Mouse (Mus musculus) brown adipose tissue, adult 24 weeks (tissue): Measurements from ENCODE around the gene Trex2. TPM values are rescaled to one million over a fixed set of nuclear protein-coding genes. Genes with fewer than 3 reads are reported as not detected.
"Not testable (repeated sequence)": the region's sequence is repeated elsewhere in the genome, so short reads cannot be mapped to it uniquely, and the experiment has no call there.

Experiments
- H3K27ac ChIP-seq: fragments of 200-500 bp; replicated peaks from 2 replicates; pipeline ENCODE4 v1.5.1; 2012; ENCODE audit warnings: low read depth, mild to moderate bottlenecking, low read length
- H3K4me1 ChIP-seq: fragments of 200-500 bp; 2 replicates; pipeline ENCODE4 v1.6.1; 2012; ENCODE audit warnings: low read length, mixed read lengths; ENCODE audit not compliant: control insufficient read depth, insufficient read depth, insufficient read length
- H3K4me3 ChIP-seq: fragments of 200-500 bp; 2 replicates; pipeline ENCODE4 v1.5.1; 2012; ENCODE audit warnings: low read depth, mild to moderate bottlenecking, low read length, moderate library complexity; ENCODE audit not compliant: insufficient read depth
- polyA plus RNA-seq: library from polyadenylated mRNA; stranded (reverse); fragments of >200 nt; gene quantifications from 2 replicates; pipeline ENCODE4 v1.2.4, GENCODE M21; 2012; ENCODE audit not compliant: missing spikeins, insufficient read depth, insufficient read length

The Trex2 gene
- polyA plus RNA-seq, 1 experiment = not detected

DNA sequence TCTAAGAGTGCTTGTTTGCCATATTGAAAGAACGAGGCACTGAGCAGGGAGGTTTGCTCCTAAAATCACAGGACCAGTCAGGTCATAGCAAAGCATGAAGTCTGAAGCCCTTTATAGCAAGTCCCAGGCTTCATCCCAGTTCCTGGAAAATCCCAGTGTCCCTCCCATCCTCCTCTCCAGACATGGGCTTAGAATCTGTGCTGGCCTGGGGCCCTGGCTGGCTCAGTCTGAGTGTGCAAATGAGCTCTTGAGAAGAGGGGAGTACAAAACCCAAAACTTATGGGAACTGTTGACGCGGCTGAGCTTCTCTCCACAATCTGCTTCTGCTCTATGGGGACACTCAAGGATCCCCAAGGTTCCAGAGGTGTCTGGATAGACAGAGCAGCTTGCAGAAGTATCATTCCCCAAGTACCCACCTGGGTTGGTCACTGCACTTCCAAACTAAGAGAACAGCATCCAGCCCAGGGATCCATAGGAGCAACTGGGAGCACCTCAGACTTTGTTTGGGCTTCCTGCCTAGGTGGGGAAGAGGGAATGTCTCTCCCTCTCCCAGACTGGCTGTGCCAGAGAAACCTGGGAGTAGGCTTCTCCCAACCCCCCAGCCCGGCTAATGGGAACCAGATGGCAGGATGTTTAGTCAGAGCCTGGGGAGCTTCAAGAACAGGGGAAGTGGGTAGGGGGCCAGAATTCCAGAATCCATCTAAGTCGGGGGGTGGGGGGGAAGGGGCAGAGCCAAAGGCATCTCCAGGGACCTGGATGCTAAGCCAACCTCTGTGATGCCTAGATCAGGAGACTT is 32.5 kb upstream of the Trex2 start:
- H3K4me3 ChIP-seq = no peak overlapping the region
- peaks cover 2% of the 10 kb centered on the region; the same call in 1 of the 2 replicates for H3K4me1 ChIP-seq
- H3K27ac ChIP-seq = peak overlapping the region; percentile 63; the same call in 1 of the 2 replicates

DNA sequence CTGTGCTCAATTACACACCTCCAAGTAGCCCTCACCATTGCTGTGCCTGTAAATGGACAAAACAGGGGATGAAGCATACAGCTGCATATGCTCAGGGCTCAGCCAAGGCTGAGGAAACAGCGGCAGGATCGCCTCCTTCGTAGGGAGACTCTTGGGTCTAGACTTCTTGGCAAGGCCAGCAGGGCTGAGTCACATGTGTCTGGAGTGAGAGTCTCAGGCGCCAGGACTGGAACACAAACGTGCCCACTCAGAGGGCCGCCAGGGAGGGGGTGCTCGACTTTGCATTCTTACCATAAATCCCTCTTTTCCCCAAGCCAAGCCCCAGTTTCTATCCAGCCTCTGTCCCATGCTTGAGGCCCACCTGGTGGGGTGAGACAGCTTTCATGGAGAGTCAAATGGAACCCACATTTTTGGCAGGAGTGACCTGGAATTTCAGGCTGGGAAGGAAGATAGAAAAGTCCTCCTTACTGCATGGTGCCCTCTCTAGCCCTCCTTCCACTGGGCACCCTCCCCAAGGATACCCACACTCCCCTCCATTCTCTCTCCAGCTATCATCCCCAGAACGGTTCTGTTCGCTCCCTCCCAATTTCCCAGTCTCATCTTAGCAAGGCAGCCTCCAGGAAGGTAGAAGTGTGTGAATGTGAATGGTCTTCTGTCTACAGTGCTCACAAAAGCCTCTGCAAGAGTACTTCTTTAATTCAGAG is 30.5 kb upstream of the Trex2 start:
- Histone ChIP-seq H3K4me1 (peaks cover 2% of the 10 kb centered on the region; the same call in 1 of the 2 replicates), H3K27ac (no peak overlapping the region), H3K4me3 (no peak overlapping the region)

DNA sequence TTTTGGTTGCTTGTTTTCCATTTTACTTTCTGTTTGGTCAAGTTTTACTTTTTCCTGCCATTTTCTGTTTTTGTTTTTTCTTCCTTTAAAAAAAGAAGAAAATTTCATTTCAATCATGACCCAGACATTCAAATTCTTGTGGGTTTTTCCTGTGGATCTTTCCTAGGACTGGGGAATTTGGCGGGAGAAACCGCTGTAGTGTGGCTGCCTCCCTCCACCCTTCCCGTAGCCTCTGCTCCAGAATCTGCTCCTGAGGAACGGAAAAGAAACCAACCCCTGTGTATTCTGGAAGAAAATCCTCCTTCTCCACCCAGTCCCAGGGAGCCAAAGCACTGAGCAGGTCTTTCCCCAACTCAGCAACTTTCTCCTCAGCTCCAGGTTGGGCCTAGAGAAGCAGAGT is 25.6 kb upstream of the Trex2 start:
- no peak overlapping the region for H3K4me3 ChIP-seq
- H3K4me1 ChIP-seq = no peaks in the 10 kb centered on the region
- H3K27ac ChIP-seq = peak overlapping the region; percentile 60

DNA sequence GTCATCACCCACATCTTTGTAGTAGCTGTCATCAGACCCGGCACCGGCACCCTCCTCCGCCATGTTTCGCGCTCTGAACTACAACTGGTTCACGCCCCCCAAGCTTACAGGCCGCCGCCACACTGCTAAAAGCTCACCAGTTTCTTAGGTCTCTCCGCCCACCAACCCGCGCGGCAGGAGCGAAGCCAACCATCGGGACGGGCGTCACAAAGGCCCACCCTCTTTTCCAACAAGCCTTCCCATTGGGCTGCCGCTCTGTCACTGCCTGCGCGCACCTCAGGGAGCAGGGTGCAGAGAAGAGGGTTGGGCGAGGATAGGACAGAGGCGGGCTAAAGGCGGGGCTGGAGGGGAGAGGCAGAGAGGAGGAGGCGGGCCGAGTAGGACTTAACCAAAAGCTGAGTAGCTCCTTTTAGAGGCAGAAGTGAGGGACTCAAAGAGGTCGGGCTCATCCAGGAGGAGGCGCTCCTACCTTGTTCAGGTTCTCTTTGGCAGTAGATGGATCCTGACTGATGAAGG is 23.8 kb upstream of the Trex2 start, which contains the start of gene Haus7:
Haus7 (minus strand) TSS at position 168 of the 516 bp plus-strand sequence.
- Histone ChIP-seq H3K27ac (peak within 1 kb of the TSS; percentile 10; the same call in 1 of the 2 replicates), H3K4me1 (no peaks in the 10 kb centered on the region), H3K4me3 (peak within 1 kb of the TSS; percentile 76)

DNA sequence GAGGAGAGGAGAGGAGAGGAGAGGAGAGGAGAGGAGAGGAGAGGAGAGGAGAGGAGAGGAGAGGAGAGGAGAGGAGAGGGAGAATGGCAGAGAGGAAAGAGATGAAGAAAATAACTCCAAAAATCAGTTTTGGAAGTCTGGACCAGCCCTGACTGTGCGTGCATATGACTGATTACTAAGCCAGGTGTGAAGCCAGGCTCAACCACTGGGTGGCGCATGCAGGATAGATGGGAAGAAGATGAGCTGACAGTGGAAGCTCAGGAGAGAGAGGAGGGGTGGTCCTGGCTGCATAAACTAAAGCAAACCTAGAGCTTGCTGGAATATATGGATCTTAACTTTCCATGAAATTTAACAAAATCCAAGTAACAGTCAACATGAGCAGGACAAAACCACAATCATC is 16.8 kb upstream of the Trex2 start:
- H3K4me3 ChIP-seq = no peak overlapping the region
- H3K27ac ChIP-seq = no peak overlapping the region
- no peaks in the 10 kb centered on the region for H3K4me1 ChIP-seq

DNA sequence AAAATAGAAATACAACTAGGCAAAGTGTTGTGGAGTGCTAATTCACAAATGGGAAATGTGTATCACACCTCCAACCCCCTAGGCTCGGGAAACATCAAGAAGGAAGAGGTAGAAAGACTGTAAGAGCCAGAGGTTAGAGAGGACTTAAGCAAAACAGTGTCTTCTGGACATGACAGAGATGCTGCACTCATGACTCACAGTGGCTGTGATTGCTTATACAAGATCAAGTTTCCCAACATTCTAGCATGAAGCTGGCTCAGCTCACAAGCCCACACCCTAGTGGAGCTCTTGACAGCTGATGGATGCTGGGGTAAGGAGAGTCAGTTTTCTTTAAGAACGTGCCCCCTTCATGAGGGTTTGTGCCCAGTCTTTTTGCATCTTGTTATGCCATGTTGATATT is 6.3 kb upstream of the Trex2 start:
- H3K4me3 ChIP-seq = no peak overlapping the region
- H3K4me1 ChIP-seq = no peaks in the 10 kb centered on the region; the same call in 1 of the 2 replicates
- H3K27ac ChIP-seq = no peak overlapping the region

DNA sequence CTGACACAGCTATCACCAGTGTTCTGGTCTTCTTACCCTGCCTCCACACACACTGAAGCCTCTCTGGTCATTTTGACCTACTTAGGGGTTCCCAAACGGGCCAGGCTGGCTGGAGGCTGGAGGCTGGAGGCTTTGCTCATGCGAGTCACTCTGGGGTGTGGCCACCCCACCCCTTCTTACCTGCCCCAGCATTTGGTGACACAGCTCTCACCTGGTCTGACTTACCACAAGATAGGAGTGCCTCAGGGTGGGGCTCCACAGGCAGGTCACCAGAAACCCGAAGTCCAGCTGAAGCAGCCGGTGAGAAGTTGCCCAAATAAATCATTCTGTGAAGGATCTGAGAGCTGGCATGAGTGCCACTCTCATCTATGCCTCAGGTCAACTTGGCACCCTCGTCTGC is 2.3 kb downstream of the Trex2 start:
- H3K27ac ChIP-seq = no peak overlapping the region
- no peak overlapping the region for H3K4me3 ChIP-seq
- H3K4me1 ChIP-seq = no peaks in the 10 kb centered on the region

DNA sequence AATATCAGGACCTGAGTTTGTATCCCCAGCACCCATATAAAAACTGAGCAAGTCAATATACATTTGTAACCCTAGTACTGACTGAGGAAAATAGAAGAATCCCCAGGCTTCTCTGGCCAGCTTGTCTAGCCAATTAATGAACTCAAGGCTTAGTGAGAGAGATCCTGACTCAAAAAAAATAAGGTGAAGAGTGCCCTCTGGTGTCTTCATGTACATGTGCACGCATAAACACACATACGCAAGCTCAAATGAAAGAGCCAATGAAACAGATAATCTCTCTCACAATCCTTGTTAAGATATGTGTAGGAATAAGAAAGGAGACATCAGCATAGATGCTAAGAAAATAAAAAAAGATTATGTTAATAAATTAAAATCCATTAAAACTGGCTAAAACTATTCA is 5.1 kb downstream of the Trex2 start:
- Histone ChIP-seq H3K4me1 (no peaks in the 10 kb centered on the region), H3K4me3 (no peak overlapping the region), H3K27ac (no peak overlapping the region)

DNA sequence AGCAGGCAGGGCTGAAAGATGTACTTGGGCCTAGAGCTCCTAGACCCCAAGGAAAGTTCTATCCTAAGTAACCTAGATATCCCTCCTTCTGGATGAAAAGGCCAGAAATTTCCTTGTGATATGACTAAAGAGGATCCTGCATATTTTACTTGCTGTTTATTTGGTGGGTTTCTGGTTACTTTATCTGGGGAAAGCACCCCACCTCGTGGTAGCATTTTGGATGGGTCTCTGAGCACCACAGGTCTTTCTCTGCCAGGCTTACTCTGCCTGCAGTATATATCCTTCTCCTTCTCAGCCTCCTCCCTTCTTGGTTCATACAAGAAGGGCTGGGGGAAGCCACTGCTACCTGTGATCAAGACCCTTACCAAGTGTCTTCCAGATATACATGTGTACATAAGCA is 22.4 kb downstream of the Trex2 start:
- Histone ChIP-seq H3K27ac (no peak overlapping the region), H3K4me3 (no peak overlapping the region), H3K4me1 (no peaks in the 10 kb centered on the region)

DNA sequence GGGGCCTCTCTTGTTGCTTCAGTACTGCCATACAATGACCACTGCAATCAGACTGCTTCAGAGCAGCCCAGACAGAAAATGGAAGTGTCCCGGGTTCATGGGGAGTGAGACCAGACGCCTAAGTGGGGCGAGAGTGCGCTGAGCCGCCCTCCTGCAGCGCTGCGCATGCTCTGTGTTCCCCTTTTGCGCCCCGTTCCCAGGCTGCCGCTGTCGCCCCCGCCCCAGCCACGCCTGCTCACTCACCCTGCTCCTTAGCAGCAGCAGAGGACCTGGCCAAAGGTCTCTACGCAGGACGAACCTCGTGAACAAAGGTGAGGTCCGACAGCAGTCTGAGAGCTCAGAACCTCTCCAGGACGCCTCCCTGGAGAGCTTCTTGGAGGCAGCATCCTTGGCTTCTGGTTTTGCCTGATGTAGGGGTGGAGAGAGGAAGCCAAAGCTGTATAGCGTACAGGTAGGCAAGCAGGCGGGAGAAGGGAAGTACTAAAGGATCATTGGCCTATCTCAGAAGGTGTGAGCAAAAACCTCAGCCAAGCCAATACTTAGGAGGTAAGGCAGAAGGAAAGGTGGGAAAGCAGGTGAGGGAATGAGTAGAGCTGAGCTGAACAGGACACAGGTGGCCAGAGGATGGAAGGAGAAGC is 24.1 kb downstream of the Trex2 start, which contains the start of gene Zfp92:
Zfp92 (plus strand) TSS at position 217 of the 638 bp plus-strand sequence.
- 0 out of 2 replicates have a peak within 1 kb of the TSS, but pooled peaks have one; percentile 14 for H3K4me3 ChIP-seq
- no peaks in the 10 kb centered on the region for H3K4me1 ChIP-seq
- no peak within 1 kb of the TSS for H3K27ac ChIP-seq

DNA sequence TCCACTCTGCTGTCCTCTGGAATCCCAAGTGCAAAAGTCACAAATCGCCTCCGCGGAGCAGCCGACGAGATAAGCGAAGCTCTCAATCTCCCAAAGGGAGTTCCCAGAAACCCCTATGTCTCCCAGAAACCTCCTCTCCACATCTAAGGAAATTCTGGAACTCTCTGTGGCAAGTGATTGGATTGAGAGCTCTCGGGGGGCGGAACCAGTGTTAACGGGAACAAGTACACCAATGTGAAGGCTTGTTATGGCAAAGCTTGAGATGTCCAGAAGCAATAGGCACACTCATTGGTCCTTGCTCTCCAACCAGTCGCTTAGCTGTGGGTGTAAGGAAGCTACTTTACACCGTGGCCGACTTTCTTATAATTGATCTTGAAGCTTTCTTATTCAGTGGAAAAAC is 33.5 kb downstream of the Trex2 start:
- Histone ChIP-seq H3K4me1 (no peaks in the 10 kb centered on the region), H3K4me3 (no peak overlapping the region), H3K27ac (no peak overlapping the region)

DNA sequence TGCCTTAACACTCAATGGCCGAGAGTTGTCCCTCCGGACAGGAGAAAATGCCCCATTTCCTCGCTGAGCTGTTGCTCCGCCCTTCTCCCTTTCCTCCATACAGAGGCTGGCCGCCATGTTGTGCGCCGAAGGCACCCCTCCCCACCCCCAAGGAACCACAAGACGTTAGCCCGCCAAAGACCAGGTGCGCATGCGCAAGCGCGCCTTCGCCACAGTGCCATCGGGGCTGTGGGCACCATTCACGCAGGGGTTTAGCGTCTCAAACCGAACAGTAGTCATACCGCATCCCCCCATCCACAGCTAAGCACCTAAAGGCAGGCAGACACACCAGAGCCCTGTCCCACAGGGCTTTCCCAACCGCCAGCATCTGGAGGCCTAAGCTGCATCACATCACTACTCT is 34.2 kb downstream of the Trex2 start:
- Histone ChIP-seq H3K4me3 (no peak overlapping the region), H3K27ac (no peak overlapping the region), H3K4me1 (no peaks in the 10 kb centered on the region)

DNA sequence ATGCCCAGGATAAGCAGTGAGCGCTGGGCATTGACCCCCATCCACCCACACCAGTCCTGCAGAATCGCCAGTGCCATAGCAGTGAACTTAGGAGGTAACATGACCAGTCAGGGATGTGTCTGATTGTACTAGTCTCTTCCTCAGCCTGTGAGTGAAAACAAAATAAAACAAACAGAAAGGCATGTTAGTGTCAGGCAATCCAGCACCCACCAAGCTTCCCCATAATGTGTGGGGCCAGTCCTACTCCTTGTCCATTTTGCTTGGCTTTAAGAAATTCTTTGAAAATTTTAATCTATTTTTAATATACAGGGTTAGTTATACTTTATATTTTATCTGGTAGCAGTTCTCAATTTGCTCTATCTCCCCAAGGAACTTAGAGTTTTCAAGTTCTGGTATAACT is 36.5 kb downstream of the Trex2 start, which contains the start of gene Gm18336:
Gm18336 (minus strand) TSS at position 101 of the 400 bp plus-strand sequence.
- H3K4me1 ChIP-seq, H3K4me3 ChIP-seq, H3K27ac ChIP-seq: not testable (repeated sequence)

DNA sequence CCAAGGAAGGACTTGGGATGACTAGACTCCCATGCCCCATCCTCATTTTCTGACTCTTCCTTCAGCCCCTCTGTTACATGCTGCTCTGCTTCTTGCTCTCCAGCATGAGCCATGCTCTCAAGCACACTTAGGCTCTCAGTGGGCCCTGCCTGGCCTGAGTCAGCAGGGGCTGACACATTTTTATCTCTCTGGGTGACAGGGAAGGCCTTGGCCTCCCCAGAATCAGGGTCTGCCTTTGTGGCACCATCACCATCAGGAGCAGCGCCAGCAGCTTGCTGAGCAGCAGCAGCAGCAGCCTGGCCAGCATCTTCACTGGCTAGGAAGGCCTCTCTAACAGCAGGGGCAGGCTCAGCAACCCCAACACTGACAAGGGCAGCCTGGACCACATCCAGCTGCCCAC is 38.7 kb downstream of the Trex2 start:
- H3K27ac ChIP-seq = no peak overlapping the region
- no peak overlapping the region for H3K4me3 ChIP-seq

DNA sequence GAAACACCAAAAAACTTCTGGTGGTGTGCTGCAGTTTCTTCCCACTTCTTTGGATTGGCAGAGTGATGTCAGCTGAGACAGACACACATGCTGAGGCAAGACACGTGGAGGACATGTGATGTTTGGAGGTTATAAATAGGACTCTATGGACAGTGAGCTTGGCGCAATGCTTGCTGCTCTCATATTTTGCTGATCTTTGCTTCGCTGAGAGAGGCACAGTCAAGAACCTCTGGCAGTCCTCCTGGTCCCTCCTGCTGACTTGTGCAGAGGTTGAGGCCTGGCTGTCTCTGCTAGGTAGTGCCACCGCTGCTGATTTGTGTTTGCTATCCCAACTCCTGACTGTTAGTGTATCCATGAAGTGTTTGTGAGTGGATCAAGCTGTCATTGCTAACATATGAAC is 43.7 kb downstream of the Trex2 start:
- no peaks in the 10 kb centered on the region for H3K4me1 ChIP-seq
- no peak overlapping the region for H3K27ac ChIP-seq
- no peak overlapping the region for H3K4me3 ChIP-seq

More for the DNA sequence above, 38.7 kb downstream of the Trex2 start:
- H3K4me1 ChIP-seq = no peaks in the 10 kb centered on the region
